Mouse (Mus musculus) small intestine, adult 2 months (tissue): ENCODE measurements at regions not wholly inside any gene's neighbourhood (a gene's known extent, or its start where the extent isn't known, plus 50 kb on each side); places are given as distances from the start of the nearest gene placed in this dataset.

Experiments
- CTCF ChIP-seq: fragments of 200-500 bp; IDR thresholded peaks from 2 replicates; pipeline ENCODE4 v1.5.1; 2012; ENCODE audit warnings: low read depth, mild to moderate bottlenecking, control low read depth, inconsistent platforms, low read length, moderate library complexity, mixed read lengths; ENCODE audit not compliant: insufficient replicate concordance, insufficient read length; ENCODE audit errors: extremely low read depth
- POLR2A ChIP-seq: fragments of 200-500 bp; IDR thresholded peaks from 2 replicates; pipeline ENCODE4 v1.6.1; 2012; ENCODE audit warnings: low read depth, mild to moderate bottlenecking, control low read depth, inconsistent platforms, low read length, moderate library complexity

- TF ChIP-seq POLR2A (no peak), CTCF (no peak)
Observed at GRCm38 (mm10) chr5:39143648-39144047, 267.0 kb upstream of the Clnk start.
